Mouse (Mus musculus) testis, adult 2 months (tissue): Measurements from ENCODE around the gene Large1.

Experiments used
- CTCF ChIP-seq: fragments of 200-500 bp; IDR thresholded peaks from 2 replicates; pipeline ENCODE4 v1.5.1; 2012; ENCODE audit warnings: low read depth, mild to moderate bottlenecking, inconsistent platforms, low read length, moderate library complexity; ENCODE audit not compliant: control insufficient read depth, insufficient read depth, insufficient replicate concordance
- POLR2A ChIP-seq: fragments of 200-500 bp; IDR thresholded peaks from 2 replicates; pipeline ENCODE4 v1.6.1; 2012; ENCODE audit warnings: low read depth, mild to moderate bottlenecking, inconsistent platforms, low read length, moderate library complexity; ENCODE audit not compliant: control insufficient read depth

- TF ChIP-seq CTCF (no peak), POLR2A (no peak)
Measured at GRCm38 (mm10) chr8:73323591-73323990, 29.7 kb downstream of the Large1 start.
